Mouse (Mus musculus) embryonic fibroblast, embryonic 13.5 days (primary cell): ENCODE data around the gene Mrpl54.

ENCODE experiments used
- CTCF ChIP-seq: IDR thresholded peaks from 2 replicates; pipeline ENCODE4 v1.5.1; 2011; ENCODE audit warnings: mild to moderate bottlenecking, control low read depth, low read length, moderate library complexity, borderline replicate concordance; ENCODE audit not compliant: insufficient read depth
- POLR2A ChIP-seq: IDR thresholded peaks from 2 replicates; pipeline ENCODE4 v1.6.1; 2011; ENCODE audit warnings: low read depth, mild to moderate bottlenecking, control low read depth, low read length, moderate library complexity

DNA sequence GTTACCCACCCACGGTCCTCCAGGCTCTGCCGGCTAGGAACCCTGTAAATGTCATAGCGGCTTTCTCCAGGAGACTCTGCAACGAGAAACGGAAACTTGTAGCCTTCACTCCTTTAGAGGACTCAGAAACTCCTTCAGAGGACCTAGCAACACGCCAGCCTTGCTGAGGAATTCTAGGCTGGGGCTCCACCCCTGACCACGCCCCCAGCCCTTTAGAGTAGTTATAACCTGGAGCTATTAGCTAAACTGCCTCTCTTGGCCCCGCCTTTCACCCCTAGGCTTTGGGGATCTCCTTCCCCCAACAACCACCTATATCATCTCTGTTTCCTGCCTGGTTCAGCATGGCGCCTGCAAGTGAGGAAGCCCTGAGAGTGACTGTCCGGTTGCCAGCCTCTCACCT lies 12.8 kb upstream of the Mrpl54 start:
- TF ChIP-seq CTCF (no peak), POLR2A (no peak)
